Mouse (Mus musculus) midbrain, embryonic 15.5 days (tissue): ENCODE data around the gene Tmem184a. TPM values are rescaled to one million over a fixed set of nuclear protein-coding genes. Genes with fewer than 3 reads are reported as not detected.

Source experiments
- ATAC-seq: fragments of 200-750 bp; cut with Nextera tagmentation; replicated peaks from 2 replicates; pipeline ENCODE4 v1.8.0; 2017; ENCODE audit warnings: moderate TSS enrichment
- H3K27ac ChIP-seq: fragments of 300-500 bp; sonication (generic); 2 replicates; pipeline ENCODE4 v1.5.1; 2015; ENCODE audit warnings: mild to moderate bottlenecking, inconsistent platforms
- H3K27me3 ChIP-seq: fragments of 300-500 bp; sonication (generic); replicated peaks from 2 replicates; pipeline ENCODE4 v1.6.1; 2015; ENCODE audit warnings: inconsistent platforms
- H3K36me3 ChIP-seq: fragments of 300-500 bp; sonication (generic); replicated peaks from 2 replicates; pipeline ENCODE4 v1.6.1; 2015; ENCODE audit warnings: inconsistent platforms
- H3K4me1 ChIP-seq: fragments of 300-500 bp; sonication (generic); 2 replicates; pipeline ENCODE4 v1.6.1; 2015; ENCODE audit warnings: inconsistent platforms
- H3K4me2 ChIP-seq: fragments of 300-500 bp; sonication (generic); 2 replicates; pipeline ENCODE4 v1.6.1; 2015; ENCODE audit warnings: inconsistent platforms, mild to moderate bottlenecking, moderate library complexity
- H3K4me3 ChIP-seq: fragments of 300-500 bp; sonication (generic); 2 replicates; pipeline ENCODE4 v1.5.1; 2015; ENCODE audit warnings: mild to moderate bottlenecking, inconsistent platforms
- H3K9ac ChIP-seq: fragments of 300-500 bp; sonication (generic); 2 replicates; pipeline ENCODE4 v1.6.1; 2015; ENCODE audit warnings: mild to moderate bottlenecking, inconsistent platforms
- H3K9me3 ChIP-seq: fragments of 300-500 bp; sonication (generic); 2 replicates; pipeline ENCODE4 v1.6.1; 2016; ENCODE audit warnings: inconsistent platforms
- WGBS: fragments of 180-500 bp; shearing (Covaris S2); methylation state at CpG from one replicate; pipeline ENCODE4 v1.1.7; 2015; ENCODE audit warnings: mixed read lengths; 5-methylcytosine and 5-hydroxymethylcytosine counted together
- polyA plus RNA-seq: library from polyadenylated mRNA; unstranded; fragments of >200 nt; fragmentation: Nextera tagmentation; extraction: Ambion mirVana; gene quantifications from 2 replicates; pipeline ENCODE4 v1.2.1, GENCODE M21; 2015

The Tmem184a gene
- polyA plus RNA-seq, 1 experiment from 2014 or later = 0.30 TPM

DNA sequence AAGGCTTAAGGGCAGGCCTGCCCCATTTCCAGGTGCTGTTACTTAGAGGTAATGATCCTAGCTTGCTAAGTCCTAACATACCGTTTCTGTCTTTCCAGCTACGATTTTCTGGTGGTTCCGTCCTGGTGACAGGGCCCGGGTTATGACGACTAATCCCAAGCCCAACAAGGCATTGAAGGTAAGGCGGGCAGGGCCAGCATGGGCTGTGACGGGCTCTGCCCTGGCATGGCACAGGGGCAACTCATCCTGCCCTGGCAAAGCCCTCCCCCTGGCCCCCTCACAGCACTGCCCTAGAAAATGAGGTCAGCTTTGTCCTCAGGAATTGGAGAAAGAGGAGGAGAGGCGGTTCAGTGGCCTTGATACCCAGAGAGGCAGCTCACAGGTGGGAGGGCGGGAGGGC is 20.7 kb downstream of the Tmem184a start:
- no peak overlapping the region; the same call in 1 of the 2 replicates for H3K4me3 ChIP-seq
- peak overlapping the region; percentile 95; the same call in 1 of the 2 replicates for H3K27ac ChIP-seq
- H3K9me3 ChIP-seq = no peaks in the 10 kb centered on the region
- H3K27me3 ChIP-seq = no peaks in the 10 kb centered on the region
- peak overlapping the region; percentile 59; the same call in 1 of the 2 replicates for H3K9ac ChIP-seq
- WGBS = 89% methylated on average over 9 of the region's 9 CpGs
- peaks cover 12% of the 10 kb centered on the region; the same call in 1 of the 2 replicates for H3K36me3 ChIP-seq
- peak overlapping the region; percentile 85 for H3K4me2 ChIP-seq
- peaks cover 43% of the 10 kb centered on the region for H3K4me1 ChIP-seq
- no peak for ATAC-seq

DNA sequence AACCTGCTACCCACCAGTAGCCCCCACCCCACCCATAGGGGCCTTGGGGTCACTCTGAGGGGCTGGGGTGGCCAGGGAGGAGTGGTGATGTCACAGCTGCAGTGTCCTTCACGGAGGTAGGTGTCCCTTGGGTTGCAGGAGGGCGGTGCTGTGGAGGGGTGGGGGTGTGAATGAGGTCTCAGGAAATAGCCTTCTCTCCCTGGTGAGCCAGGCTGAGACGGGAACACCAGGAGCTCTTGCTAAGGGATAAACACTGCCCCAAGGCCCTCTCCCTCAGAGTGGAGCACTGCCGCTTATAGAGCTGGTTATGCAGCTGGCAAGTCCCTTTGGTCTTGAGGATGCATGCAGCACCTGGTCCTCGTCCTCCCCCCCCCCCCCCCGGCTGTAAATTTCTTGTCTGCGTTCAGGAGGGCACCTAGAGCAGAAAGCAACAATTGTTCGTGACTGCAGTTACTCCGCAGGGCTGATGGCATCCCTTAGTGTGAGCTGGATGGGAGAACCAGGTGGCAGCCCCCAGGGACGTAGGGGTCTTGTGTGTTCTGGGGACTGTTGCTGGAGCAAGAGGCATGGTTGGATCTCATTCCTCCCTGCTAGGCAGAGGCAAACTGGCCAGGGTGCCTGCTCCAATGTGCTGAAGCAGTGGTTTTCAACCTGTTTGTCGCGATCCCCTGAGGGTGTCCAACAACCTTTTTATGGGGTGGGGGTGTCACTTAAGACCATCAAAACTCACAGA is 21.4 kb downstream of the Tmem184a start:
- Histone ChIP-seq H3K4me1 (peaks cover 38% of the 10 kb centered on the region), H3K4me3 (peak overlapping the region; percentile 42), H3K27me3 (no peaks in the 10 kb centered on the region), H3K9ac (peak overlapping the region; percentile 59), H3K27ac (peak overlapping the region; percentile 95), H3K36me3 (peaks cover 12% of the 10 kb centered on the region; the same call in 1 of the 2 replicates), H3K9me3 (no peaks in the 10 kb centered on the region), H3K4me2 (peak overlapping the region; percentile 85)
- 29% methylated on average over 12 of the region's 12 CpGs for WGBS
- peak; percentile 52 for ATAC-seq

DNA sequence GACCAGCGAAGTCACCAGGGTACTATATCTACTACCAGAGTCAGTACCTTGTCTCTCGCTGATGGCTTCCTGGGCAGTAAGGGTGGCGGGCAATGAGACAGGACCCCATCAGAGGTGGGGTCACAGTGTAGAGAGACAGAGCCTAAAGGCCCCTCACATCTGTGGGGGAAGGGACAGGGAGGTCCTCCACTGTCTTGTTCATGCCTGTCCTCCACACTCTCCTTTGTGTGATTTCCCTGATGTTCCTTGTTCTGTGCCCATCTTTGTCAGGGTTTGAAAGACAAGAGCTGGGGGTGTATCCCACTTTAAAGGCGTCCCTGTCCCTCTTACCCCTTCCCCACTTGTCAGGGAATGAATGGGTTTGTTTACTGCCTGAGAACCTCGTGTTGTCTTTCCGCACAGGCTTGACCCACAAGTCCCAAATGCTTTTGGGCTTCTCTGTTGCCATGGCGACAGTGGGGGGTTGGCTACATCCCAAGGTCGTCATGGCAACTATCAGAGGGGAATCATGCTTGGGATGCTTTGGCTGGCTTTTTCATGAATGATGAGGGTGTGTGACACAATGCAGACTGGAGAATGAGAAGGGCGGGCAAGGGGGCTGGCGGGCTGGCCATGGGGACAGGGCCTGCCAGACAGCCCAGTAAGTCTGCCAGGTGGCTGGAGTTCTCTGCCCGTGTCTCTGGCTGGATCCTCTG is 22.1 kb downstream of the Tmem184a start:
- Histone ChIP-seq H3K27me3 (no peaks in the 10 kb centered on the region), H3K36me3 (peaks cover 12% of the 10 kb centered on the region; the same call in 1 of the 2 replicates), H3K4me2 (peak overlapping the region; percentile 85), H3K4me1 (peaks cover 45% of the 10 kb centered on the region), H3K27ac (peak overlapping the region; percentile 95), H3K9ac (peak overlapping the region; percentile 59), H3K9me3 (no peaks in the 10 kb centered on the region), H3K4me3 (peak overlapping the region; percentile 42)
- ATAC-seq = peak; percentile 89
- WGBS = 12% methylated on average over 11 of the region's 11 CpGs

DNA sequence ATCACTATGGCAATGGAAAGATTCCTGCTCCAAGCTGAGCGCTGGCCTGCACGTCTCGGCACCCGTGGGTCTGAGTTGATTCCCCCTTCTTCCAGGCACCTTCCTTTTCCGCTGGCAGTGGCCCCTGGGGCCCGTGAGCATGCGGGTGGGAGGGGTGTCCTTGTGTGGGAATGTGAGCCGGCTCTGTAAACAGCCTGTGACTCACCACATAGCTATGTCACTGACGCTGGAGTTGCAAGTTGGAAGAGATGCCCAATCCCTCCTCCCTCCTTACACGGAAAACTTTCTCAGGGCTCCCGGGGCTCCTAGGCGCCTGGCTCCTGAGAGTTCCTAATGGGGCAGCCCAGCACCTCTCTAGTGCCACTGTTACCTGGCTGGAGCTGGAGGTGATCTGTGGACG is 22.8 kb downstream of the Tmem184a start:
- Histone ChIP-seq H3K9ac (no peak overlapping the region), H3K9me3 (no peaks in the 10 kb centered on the region), H3K27ac (peak overlapping the region; percentile 95), H3K4me2 (peak overlapping the region; percentile 85), H3K4me1 (peaks cover 53% of the 10 kb centered on the region), H3K27me3 (no peaks in the 10 kb centered on the region), H3K36me3 (peaks cover 12% of the 10 kb centered on the region; the same call in 1 of the 2 replicates), H3K4me3 (no peak overlapping the region)
- ATAC-seq = peak; percentile 22
- WGBS = 19% methylated on average over 13 of the region's 13 CpGs

DNA sequence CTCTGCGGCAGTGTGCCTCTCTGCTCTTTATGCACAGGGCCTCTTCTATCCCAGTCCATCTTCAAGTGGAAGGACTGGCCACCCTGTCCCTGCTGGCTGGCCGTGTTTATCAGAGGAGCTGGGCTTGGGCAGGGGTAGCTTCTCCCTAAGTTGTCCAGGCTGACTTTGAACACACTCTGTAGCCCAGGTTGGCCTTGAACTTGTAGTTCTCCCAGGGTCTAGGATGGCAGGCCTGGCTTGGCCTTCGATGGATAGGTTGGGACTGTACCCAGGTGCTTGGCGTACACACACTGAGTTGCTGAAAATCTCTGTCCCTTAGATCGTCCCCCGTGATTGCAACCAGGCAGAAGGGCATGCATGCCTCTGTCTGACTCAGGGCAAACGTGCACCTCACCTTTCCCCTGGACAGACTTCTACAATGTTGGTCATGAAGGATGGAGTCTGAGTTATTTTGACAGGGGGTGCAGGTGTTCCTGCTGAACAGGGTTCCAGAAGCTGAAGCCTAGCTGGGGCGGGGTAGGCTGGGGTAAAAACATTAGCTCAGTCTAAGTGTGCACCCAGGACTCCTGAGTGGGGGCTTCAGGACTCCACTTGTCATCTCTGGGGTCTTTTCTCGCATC is 23.6 kb downstream of the Tmem184a start:
- no peaks in the 10 kb centered on the region for H3K27me3 ChIP-seq
- ATAC-seq = no peak
- H3K9me3 ChIP-seq = no peaks in the 10 kb centered on the region
- no peak overlapping the region for H3K27ac ChIP-seq
- 77% methylated on average over 9 of the region's 9 CpGs for WGBS
- H3K4me1 ChIP-seq = peaks cover 58% of the 10 kb centered on the region
- H3K4me3 ChIP-seq = no peak overlapping the region
- H3K36me3 ChIP-seq = peaks cover 10% of the 10 kb centered on the region; the same call in 1 of the 2 replicates
- no peak overlapping the region for H3K4me2 ChIP-seq
- H3K9ac ChIP-seq = no peak overlapping the region

DNA sequence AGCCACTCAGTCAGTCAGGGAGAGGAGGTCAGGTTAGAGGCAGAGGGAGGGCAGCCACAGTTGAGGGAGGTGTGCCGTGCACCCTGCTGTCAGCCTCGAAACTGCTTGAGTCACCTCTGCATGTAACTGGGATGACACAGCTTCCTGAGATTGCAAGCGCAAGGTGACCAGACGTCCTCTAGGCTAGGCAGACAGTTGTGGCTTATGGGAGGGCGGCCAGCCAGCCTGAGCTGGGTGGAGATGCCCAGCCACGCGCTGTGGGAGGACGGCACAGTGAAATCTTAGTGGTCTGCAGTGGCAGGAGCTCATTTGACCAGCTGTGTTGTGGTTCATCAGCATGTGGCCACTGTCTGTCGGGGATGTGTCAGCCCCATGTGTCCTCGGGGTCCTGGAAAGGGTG is 24.8 kb downstream of the Tmem184a start:
- ATAC-seq = no peak
- H3K4me3 ChIP-seq = no peak overlapping the region
- 69% methylated on average over 10 of the region's 10 CpGs for WGBS
- H3K4me2 ChIP-seq = no peak overlapping the region
- no peak overlapping the region for H3K27ac ChIP-seq
- no peak overlapping the region for H3K9ac ChIP-seq
- H3K36me3 ChIP-seq = no peaks in the 10 kb centered on the region
- peaks cover 60% of the 10 kb centered on the region for H3K4me1 ChIP-seq
- H3K27me3 ChIP-seq = no peaks in the 10 kb centered on the region
- H3K9me3 ChIP-seq = no peaks in the 10 kb centered on the region

DNA sequence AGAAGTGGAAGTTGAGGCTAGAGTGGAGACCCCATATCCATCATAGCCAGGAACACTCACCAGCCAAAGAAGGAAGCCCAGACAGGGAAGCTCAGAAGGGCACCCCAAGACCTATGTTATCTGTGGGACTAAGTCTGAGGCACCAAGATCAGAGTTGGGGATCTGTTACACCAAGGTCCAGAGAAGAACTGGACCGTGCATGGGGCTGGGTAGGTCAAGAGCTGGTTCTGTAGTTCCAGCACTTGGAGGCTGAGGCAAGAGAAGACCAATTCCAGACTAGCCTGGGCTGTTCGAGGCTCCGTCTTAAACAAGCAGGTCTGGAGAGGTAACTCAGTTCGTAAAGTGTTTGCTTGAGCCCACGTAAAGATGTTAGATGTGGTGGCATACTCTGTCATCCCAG is 25.6 kb downstream of the Tmem184a start:
- ATAC-seq = no peak
- H3K27me3 ChIP-seq = no peaks in the 10 kb centered on the region
- H3K36me3 ChIP-seq = no peaks in the 10 kb centered on the region
- H3K4me2 ChIP-seq = no peak overlapping the region
- no peak overlapping the region for H3K9ac ChIP-seq
- H3K27ac ChIP-seq = no peak overlapping the region
- 94% methylated on average over 5 of the region's 5 CpGs for WGBS
- H3K4me1 ChIP-seq = peaks cover 53% of the 10 kb centered on the region
- H3K9me3 ChIP-seq = no peaks in the 10 kb centered on the region
- no peak overlapping the region for H3K4me3 ChIP-seq

DNA sequence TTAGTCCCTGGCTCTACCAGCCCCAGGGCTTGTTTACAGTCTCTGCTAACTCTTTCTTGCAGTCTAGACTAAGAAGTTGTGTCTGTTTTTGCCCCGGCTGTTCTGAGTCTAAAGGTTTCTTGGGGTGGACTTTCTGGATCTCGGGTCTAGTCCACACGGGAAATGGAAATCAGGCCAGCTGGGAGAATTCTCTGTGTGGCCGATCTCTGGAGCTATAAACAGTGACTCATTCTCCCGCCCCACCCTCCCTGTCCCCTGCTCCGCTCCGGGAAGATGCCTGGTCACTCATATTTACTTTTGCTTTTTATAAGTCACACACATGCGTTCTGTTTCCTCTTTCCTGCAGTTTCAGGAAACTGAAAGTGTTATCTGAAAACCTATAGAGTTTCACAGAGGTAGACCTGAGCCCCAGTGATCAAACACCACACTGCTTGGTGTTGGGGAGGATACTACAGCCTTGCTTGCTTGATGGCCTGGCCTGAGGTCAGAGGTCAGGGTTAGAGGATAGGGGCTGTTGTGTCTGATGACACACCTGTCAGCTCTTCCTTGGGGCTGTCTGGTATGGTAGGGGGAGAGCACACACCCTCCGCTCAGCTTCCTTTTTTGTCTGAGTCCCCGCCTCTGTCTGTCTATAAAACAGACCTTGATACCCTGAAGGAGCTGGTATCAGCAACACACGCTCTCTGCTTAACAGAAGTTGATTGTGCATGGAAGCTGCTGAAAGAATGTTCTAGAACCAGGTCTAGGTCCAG is 26.2 kb downstream of the Tmem184a start:
- Histone ChIP-seq H3K9ac (no peak overlapping the region), H3K4me1 (peaks cover 46% of the 10 kb centered on the region), H3K4me2 (no peak overlapping the region), H3K9me3 (no peaks in the 10 kb centered on the region), H3K4me3 (no peak overlapping the region), H3K27ac (no peak overlapping the region), H3K36me3 (no peaks in the 10 kb centered on the region), H3K27me3 (no peaks in the 10 kb centered on the region)
- WGBS = 81% methylated on average over 11 of the region's 11 CpGs
- no peak for ATAC-seq

DNA sequence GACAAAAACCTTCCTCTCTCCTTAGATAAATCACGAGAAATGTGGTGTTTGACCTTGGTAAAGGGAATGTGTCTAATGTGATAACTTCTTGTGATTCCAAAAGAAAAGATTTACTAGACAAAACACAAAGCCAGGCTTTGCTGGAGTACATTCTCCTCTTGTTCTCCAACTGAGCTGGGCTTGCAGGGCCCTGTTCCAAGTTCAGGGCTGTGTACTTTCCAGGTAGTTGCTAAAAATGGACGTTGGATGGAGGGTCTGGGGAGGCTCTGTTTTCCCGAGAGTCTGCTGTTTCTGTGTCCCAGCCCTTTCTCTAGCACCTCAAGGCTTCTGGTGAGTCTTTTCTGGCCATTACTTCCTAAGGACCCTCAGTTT is 26.8 kb downstream of the Tmem184a start:
- Histone ChIP-seq H3K4me2 (peak overlapping the region; percentile 100), H3K27me3 (no peaks in the 10 kb centered on the region), H3K4me3 (no peak overlapping the region), H3K4me1 (peaks cover 41% of the 10 kb centered on the region), H3K9me3 (no peaks in the 10 kb centered on the region), H3K36me3 (no peaks in the 10 kb centered on the region), H3K27ac (no peak overlapping the region), H3K9ac (0 out of 2 replicates have a peak overlapping the region, but pooled peaks have one; percentile 60)
- WGBS = 63% methylated on average over 3 of the region's 3 CpGs
- ATAC-seq = no peak

DNA sequence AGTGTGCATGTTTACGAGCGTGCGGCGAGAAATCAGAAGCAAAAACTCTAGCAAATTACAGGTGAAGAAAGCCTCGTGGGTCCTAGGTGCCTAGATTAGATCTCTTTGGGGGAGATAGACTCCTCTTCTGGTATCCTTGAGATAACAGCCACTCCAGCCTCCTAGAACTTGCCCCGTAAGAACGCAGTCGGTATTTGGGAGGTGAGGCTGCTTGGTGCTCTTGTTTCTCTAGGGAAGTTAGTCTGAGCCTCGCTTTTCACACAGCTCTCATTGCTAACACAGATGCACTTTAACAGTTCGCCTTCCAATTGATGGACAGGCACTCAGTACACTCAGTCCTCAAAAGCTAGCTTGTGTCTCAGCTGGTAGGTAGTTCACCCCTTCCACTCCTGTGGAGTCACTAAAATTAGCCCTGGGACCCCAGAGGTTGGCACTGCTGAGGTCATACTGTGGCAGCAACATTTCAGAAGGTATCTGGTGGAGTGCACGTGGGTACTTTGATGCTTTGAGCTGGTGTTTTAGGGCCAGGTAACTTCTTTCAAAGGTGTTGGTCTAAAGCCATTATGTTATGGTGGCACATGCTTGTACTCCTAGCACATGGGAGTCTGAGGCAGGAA is 27.4 kb downstream of the Tmem184a start:
- Histone ChIP-seq H3K4me1 (peaks cover 34% of the 10 kb centered on the region), H3K27me3 (no peaks in the 10 kb centered on the region), H3K9me3 (no peaks in the 10 kb centered on the region), H3K4me2 (peak overlapping the region; percentile 100), H3K36me3 (no peaks in the 10 kb centered on the region), H3K9ac (peak overlapping the region; percentile 60), H3K4me3 (peak overlapping the region; percentile 84), H3K27ac (no peak overlapping the region)
- no peak for ATAC-seq
- WGBS = 21% methylated on average over 11 of the region's 11 CpGs

DNA sequence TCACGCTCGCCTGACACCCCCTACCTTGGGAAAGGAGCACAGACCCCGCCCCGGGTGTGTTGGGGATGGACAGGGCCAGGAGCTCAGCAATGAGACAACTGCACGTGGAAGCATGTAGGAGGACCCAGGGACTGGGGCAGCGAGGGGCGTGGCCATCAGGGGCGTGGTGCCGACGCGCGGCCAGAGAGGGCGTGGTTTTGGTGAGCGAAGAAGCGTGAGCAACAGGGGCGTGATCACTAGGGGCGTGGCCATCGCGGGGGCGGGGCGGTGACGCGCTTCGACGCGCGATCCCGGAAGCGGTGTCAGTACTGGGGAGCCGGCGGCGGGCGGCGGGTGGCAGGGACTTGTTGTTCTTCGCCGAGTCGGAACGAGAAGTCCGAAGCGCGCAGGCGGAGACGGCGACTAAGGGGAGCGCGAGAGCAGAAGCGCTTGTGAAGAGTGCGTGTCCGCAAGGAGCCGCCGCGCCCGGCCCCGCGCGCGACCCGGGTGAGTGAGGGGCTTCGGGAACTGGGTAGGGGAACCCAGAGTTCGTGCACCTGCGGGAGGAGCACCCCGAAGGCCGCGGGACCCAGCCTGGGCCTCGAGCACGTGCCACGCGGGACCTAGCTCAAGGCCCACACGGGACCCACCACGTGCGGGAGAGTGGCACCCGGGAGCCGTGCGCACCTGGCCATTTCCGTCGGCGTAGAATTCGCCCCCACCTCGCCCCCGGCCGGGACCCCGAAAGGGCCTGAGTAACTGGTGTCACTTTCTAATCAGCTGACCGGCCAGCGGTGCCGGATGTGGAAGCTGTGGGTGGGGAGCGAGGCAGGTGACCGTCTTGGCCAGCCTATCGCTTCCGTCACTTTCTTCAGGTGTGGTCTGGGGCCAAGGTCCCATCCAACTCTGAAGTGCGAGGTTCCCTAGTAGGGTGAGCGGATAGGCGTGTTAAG is 28.2 kb downstream of the Tmem184a start, which contains the start of gene Mafk:
Mafk (plus strand) TSS at position 287 of the 932 bp plus-strand sequence.
- no peaks in the 10 kb centered on the region for H3K27me3 ChIP-seq
- H3K4me1 ChIP-seq = peaks cover 26% of the 10 kb centered on the region
- peak within 1 kb of the TSS; percentile 60 for H3K9ac ChIP-seq
- H3K4me3 ChIP-seq = peak within 1 kb of the TSS; percentile 84
- WGBS = 1% methylated on average over 92 of the region's 92 CpGs
- ATAC-seq = peak; percentile 84
- no peaks in the 10 kb centered on the region for H3K36me3 ChIP-seq
- no peaks in the 10 kb centered on the region for H3K9me3 ChIP-seq
- peak within 1 kb of the TSS; percentile 100 for H3K4me2 ChIP-seq
- peak within 1 kb of the TSS; percentile 67; the same call in 1 of the 2 replicates for H3K27ac ChIP-seq
